Mouse (Mus musculus) ES-E14 (cell line): Measurements from ENCODE around the gene Map4k4. TPM values are rescaled to one million over a fixed set of nuclear protein-coding genes. Genes with fewer than 3 reads are reported as not detected.

Source experiments
- DNase-seq: peaks from one replicate; pipeline ENCODE4 v3.0.0-alpha.2; 2013; ENCODE audit warnings: low read depth, low spot score
- H3K27ac ChIP-seq: 2 replicates; pipeline ENCODE4 v1.5.1; 2012; ENCODE audit warnings: low read depth, mild to moderate bottlenecking, low read length, moderate library complexity, mixed read lengths; ENCODE audit not compliant: poor library complexity, insufficient read depth, severe bottlenecking
- H3K36me3 ChIP-seq: 2 replicates; pipeline ENCODE4 v1.6.1; 2012; ENCODE audit warnings: mild to moderate bottlenecking, low read length, moderate library complexity, mixed read lengths; ENCODE audit not compliant: control insufficient read depth, poor library complexity, insufficient read depth, severe bottlenecking
- H3K4me1 ChIP-seq, 2 experiments: fragments of 150-350 bp in 1 of 2; sonication (generic) in 1 of 2; 2 replicates each; pipeline ENCODE4 v1.6.1; 2012; ENCODE audit warnings: low read length in 2 of 2, mild to moderate bottlenecking in 1 of 2, mixed read lengths in 1 of 2; ENCODE audit not compliant: control insufficient read depth in 2 of 2, insufficient read depth in 2 of 2, poor library complexity in 1 of 2
- H3K4me3 ChIP-seq, 2 experiments: fragments of 150-350 bp in 1 of 2; sonication (generic) in 1 of 2; 2 replicates each; pipeline ENCODE4 v1.5.1; 2012; ENCODE audit warnings: low read length in 2 of 2, low read depth in 1 of 2, mild to moderate bottlenecking in 1 of 2, mixed read lengths in 1 of 2; ENCODE audit not compliant: insufficient read depth in 1 of 2, poor library complexity in 1 of 2, severe bottlenecking in 1 of 2
- H3K9ac ChIP-seq: 2 replicates; pipeline ENCODE4 v1.6.1; 2012; ENCODE audit warnings: low read depth, mild to moderate bottlenecking, low read length, mixed read lengths; ENCODE audit not compliant: poor library complexity, insufficient read depth, severe bottlenecking
- H3K9me3 ChIP-seq: fragments of 150-350 bp; sonication (generic); 2 replicates; pipeline ENCODE4 v1.6.1; 2012; ENCODE audit warnings: low read depth, mild to moderate bottlenecking, low read length; ENCODE audit not compliant: control insufficient read depth, insufficient read depth
- CHD2 ChIP-seq: IDR thresholded peaks from 2 replicates; pipeline ENCODE4 v1.6.1; 2014; ENCODE audit warnings: mild to moderate bottlenecking, low read depth, low read length, inconsistent platforms
- HCFC1 ChIP-seq: IDR thresholded peaks from 2 replicates; pipeline ENCODE4 v1.6.1; 2012; ENCODE audit warnings: low read length, inconsistent platforms, borderline replicate concordance; ENCODE audit not compliant: insufficient read depth
- MAFK ChIP-seq: IDR thresholded peaks from 2 replicates; pipeline ENCODE4 v1.6.1; 2014; ENCODE audit warnings: mild to moderate bottlenecking, low read depth, low read length, inconsistent platforms; ENCODE audit not compliant: insufficient read depth
- ZC3H11A ChIP-seq: IDR thresholded peaks from 2 replicates; pipeline ENCODE4 v1.6.1; 2012; ENCODE audit warnings: low read depth, mild to moderate bottlenecking, inconsistent platforms, low read length, borderline replicate concordance
- ZNF384 ChIP-seq: IDR thresholded peaks from 2 replicates; pipeline ENCODE4 v1.6.1; 2012; ENCODE audit warnings: low read depth, low read length, inconsistent platforms
- in situ Hi-C, 2 experiments: fragments of 600-800 bp; cut with MboI; formaldehyde crosslinking; loops; one replicate each; pipeline ENCODE4 v1.15.1; 2025; ENCODE audit warnings: low sequenced_read_pairs in 2 of 2, inconsistent platforms in 1 of 2; ENCODE audit not compliant: unreplicated experiment in 2 of 2
- total RNA-seq: library from RNA; depleted of rRNA; stranded (reverse); fragments of 300-350 nt; gene quantifications from 2 replicates; pipeline ENCODE4 v1.2.3, GENCODE M21; 2012; rRNA removed

Gene Map4k4
- 142 and 161 TPM in 2 replicates for total RNA-seq

DNA sequence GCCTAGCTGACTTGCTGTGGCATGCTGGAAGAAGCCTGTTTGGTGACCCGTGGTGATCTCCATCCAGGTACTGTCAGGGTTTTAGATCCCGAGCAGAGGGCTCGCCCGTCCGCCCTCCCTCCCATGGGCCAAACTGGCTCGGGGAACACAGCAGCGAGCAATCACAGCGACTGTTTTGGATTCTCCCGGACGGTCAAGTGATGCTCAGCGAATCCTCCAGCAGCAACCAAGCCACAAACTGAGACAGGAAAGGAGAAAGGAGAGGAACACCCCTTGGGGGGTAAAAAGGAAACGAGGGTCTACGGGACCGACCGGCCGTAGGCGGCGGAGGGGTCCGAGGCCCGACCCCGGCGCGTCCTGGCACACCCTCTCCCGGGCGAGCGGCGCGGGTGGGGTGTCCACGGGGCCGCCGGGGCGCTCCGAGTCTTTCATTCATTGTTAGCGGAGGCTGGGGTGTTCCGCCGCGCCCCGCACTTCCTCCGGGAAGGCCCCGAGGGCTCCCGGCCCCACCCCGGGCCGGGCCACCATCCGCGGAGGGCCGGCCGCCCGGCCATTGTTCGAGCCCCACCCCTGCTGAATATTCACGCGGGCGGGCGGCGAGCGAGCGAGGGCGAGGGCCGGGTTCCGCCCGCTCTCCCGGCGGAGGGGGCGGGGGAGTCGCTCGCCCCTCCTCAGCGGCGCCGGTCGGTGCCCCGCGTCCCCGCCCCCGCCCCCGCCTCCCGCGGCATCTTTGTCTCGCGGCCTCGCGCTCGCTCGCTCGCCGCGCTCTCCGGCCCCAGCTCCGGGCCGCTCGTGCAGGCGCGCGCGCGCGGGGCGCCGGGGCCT, at the start of gene Map4k4:
Map4k4 (plus strand) TSS at position 733 of the 825 bp plus-strand sequence.
- Histone ChIP-seq H3K9me3 (no peaks in the 10 kb centered on the region), H3K27ac (peak within 1 kb of the TSS; percentile 86), H3K36me3 (no peaks in the 10 kb centered on the region; the same call in none of the 2 replicates), H3K9ac (peak within 1 kb of the TSS; percentile 90), H3K4me3 (peak within 1 kb of the TSS; percentile 85 to 97), H3K4me1 (peaks cover 5 to 8% of the 10 kb centered on the region in 2 experiments)
- in situ Hi-C loops: no loop called here
- no peak for DNase-seq
- no peak for TF ChIP-seq ZC3H11A
- TF ChIP-seq HCFC1: no peak; the same call in 1 of the 2 replicates
- no peak for TF ChIP-seq MAFK
- no peak for TF ChIP-seq CHD2
- TF ChIP-seq ZNF384: no peak

DNA sequence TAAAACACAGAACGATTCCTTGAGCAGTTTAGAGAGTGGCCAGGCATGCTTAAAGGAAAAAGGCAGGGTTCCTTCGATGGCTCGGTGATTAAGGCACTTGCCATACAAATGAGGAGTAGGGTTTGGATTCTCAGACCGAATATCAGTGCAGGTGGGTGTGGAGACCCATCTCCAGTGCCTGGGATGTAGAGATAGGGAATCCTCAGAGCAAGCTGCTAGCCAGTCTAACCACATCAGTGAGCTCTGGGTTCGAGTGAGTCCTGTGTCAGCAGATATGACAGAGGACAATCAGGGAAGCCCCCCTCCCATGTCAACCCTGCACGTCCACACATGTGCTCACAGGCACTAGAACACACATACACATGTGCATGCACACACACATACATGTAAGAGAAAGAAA, 44.8 kb upstream of the Map4k4 start:
- no peaks in the 10 kb centered on the region for H3K9me3 ChIP-seq
- no peak overlapping the region for H3K9ac ChIP-seq
- in situ Hi-C loops: no loop called here
- H3K4me1 ChIP-seq: peaks cover 8 to 16% of the 10 kb centered on the region in 2 experiments; a peak in 3 of 4 replicates
- H3K36me3 ChIP-seq: no peaks in the 10 kb centered on the region
- H3K4me3 ChIP-seq: no peak overlapping the region
- no peak for DNase-seq
- TF ChIP-seq MAFK (no peak), ZNF384 (no peak), CHD2 (no peak), ZC3H11A (no peak), HCFC1 (no peak)
- H3K27ac ChIP-seq: no peak overlapping the region

DNA sequence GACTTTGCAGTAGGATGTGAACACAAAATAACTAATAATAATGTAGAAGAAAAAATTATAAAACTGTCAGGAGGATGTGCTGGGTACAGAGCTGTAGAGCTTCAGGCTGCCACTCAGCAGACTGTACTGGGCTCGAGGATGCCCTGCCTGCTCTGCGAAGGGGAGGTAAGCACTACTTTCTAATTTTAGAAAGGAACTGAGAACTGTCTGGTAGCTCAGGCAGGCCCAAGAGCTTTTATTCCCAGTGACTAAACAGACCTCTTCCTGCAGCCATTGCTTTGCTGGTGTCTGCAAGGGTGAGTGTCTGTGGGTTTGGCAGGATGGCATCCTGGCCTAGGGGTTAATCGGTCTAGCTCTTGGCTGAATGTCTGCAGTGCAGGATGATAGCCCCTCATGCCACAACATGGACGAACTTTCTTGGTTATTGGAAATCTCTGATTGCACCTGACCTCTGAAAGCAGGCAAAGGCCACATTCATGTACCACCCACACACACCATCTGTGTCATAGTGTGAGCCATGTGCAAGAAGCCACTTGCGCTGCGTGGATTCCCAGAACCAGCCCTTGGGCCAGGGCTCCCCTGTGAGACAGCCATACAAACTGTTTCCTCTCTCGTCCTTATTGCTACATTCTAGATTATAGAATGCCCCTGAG, 43.8 kb upstream of the Map4k4 start:
- no peak overlapping the region for H3K9ac ChIP-seq
- TF ChIP-seq HCFC1 (no peak), MAFK (no peak)
- in situ Hi-C loops: no loop called here
- no peak for DNase-seq
- H3K27ac ChIP-seq: no peak overlapping the region; the same call in 1 of the 2 replicates
- H3K9me3 ChIP-seq: no peaks in the 10 kb centered on the region
- no peaks in the 10 kb centered on the region for H3K36me3 ChIP-seq
- no peak overlapping the region for H3K4me3 ChIP-seq
- H3K4me1 ChIP-seq: peaks cover 6 to 12% of the 10 kb centered on the region in 2 experiments; a peak in 3 of 4 replicates

DNA sequence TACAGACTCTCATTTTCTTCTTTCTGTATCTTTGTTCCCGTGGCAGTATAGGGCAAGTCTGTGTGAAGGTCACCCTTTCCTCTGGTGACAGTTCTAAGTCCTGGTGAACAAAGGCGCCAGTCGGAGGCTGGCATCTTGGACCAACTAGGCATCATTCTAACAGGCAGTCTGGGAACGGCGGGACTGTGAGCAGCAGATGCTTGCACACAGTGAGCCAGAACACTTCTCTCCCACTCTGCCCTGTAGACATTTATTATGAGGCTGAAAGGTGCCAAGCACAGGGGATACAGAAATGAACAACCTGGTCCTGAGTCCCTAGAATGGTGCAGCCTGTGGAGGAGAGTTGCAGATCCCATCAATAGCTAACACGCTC, 43.3 kb upstream of the Map4k4 start:
- Histone ChIP-seq H3K27ac (no peak overlapping the region), H3K4me1 (peaks cover 6 to 12% of the 10 kb centered on the region in 2 experiments; a peak in 3 of 4 replicates), H3K9ac (no peak overlapping the region), H3K4me3 (no peak overlapping the region), H3K9me3 (no peaks in the 10 kb centered on the region), H3K36me3 (no peaks in the 10 kb centered on the region)
- in situ Hi-C loops: no loop called here
- no peak for TF ChIP-seq ZC3H11A
- TF ChIP-seq HCFC1: no peak
- no peak for TF ChIP-seq ZNF384
- no peak for TF ChIP-seq MAFK
- TF ChIP-seq CHD2: no peak
- DNase-seq: no peak
